Mouse (Mus musculus): Measurements from ENCODE around the gene Nolc1.

- no peak for TF ChIP-seq CTCF (IDR thresholded peaks at IDR 0.05; ENCODE audit: borderline replicate concordance, insufficient read depth, low read length)
- no peak for TF ChIP-seq POLR2A (IDR thresholded peaks at IDR 0.05; ENCODE audit: low read depth, low read length)
Measured at GRCm38 (mm10) chr19:46073285-46073684, 2.4 kb upstream of the Nolc1 start.
